Mouse (Mus musculus) forebrain, embryonic 16.5 days (tissue): ENCODE results near the gene Tll2. TPM values are rescaled to one million over a fixed set of nuclear protein-coding genes. Genes with fewer than 3 reads are reported as not detected.
A peak's percentile ranks its signal among the peaks of the same experiment; 100 is the strongest.

Source experiments
- ATAC-seq: fragments of 200-750 bp; cut with Nextera tagmentation; 2 replicates; pipeline ENCODE4 v1.8.0; 2017; ENCODE audit warnings: mild to moderate bottlenecking, moderate library complexity
- H3K27ac ChIP-seq: fragments of 300-500 bp; sonication (generic); 2 replicates; pipeline ENCODE4 v1.5.1; 2014; ENCODE audit warnings: low read length, control low read depth
- H3K27me3 ChIP-seq: fragments of 300-500 bp; sonication (generic); replicated peaks from 2 replicates; pipeline ENCODE4 v1.6.1; 2014; ENCODE audit warnings: low read length; ENCODE audit not compliant: control insufficient read depth, insufficient read depth
- H3K36me3 ChIP-seq: fragments of 300-500 bp; sonication (generic); 2 replicates; pipeline ENCODE4 v1.6.1; 2014; ENCODE audit not compliant: control insufficient read depth, insufficient read depth
- H3K4me1 ChIP-seq: fragments of 300-500 bp; sonication (generic); replicated peaks from 2 replicates; pipeline ENCODE4 v1.6.1; 2014; ENCODE audit warnings: low read length; ENCODE audit not compliant: control insufficient read depth, insufficient read depth
- H3K4me2 ChIP-seq: fragments of 300-500 bp; sonication (generic); 2 replicates; pipeline ENCODE4 v1.6.1; 2014; ENCODE audit warnings: mild to moderate bottlenecking, low read length, control low read depth
- H3K4me3 ChIP-seq: fragments of 300-500 bp; sonication (generic); replicated peaks from 2 replicates; pipeline ENCODE4 v1.5.1; 2014; ENCODE audit warnings: mild to moderate bottlenecking, low read length, control low read depth
- H3K9ac ChIP-seq: fragments of 300-500 bp; sonication (generic); replicated peaks from 2 replicates; pipeline ENCODE4 v1.6.1; 2014; ENCODE audit warnings: low read depth, low read length, control low read depth
- H3K9me3 ChIP-seq: fragments of 300-500 bp; sonication (generic); 2 replicates; pipeline ENCODE4 v1.6.1; 2016; ENCODE audit warnings: low read length; ENCODE audit not compliant: control insufficient read depth
- WGBS: fragments of 180-500 bp; shearing (Covaris S2); extraction: QIAGEN DNeasy Blood & Tissue Kit; methylation state at CpG from one replicate; pipeline ENCODE4 v1.1.7; 2014; 5-methylcytosine and 5-hydroxymethylcytosine counted together
- polyA plus RNA-seq: library from polyadenylated mRNA; unstranded; fragments of >200 nt; fragmentation: Nextera tagmentation; extraction: Ambion mirVana; gene quantifications from 2 replicates; pipeline ENCODE4 v1.2.1, GENCODE M21; 2015

Tll2 gene
- polyA plus RNA-seq, 1 experiment from 2014 or later = 0.67 TPM

GRCm38 (mm10) chr19:41165914-41166235, 40.8 kb downstream of the Tll2 start:
- Histone ChIP-seq H3K36me3 (no peaks in the 10 kb centered on the region), H3K27me3 (peaks cover 2% of the 10 kb centered on the region), H3K27ac (no peak overlapping the region), H3K9me3 (no peaks in the 10 kb centered on the region), H3K4me3 (no peak overlapping the region), H3K4me2 (0 out of 2 replicates have a peak overlapping the region, but pooled peaks have one; percentile 5), H3K4me1 (peaks cover 23% of the 10 kb centered on the region), H3K9ac (no peak overlapping the region)
- ATAC-seq = peak; percentile 43; the same call in 1 of the 2 replicates
- 32% methylated on average over 5 of the region's 5 CpGs for WGBS

GRCm38 (mm10) chr19:41165144-41165913, 41.3 kb downstream of the Tll2 start:
- Histone ChIP-seq H3K4me3 (no peak overlapping the region), H3K27ac (0 out of 2 replicates have a peak overlapping the region, but pooled peaks have one; percentile 6), H3K9ac (no peak overlapping the region), H3K4me1 (peaks cover 23% of the 10 kb centered on the region), H3K36me3 (no peaks in the 10 kb centered on the region), H3K4me2 (0 out of 2 replicates have a peak overlapping the region, but pooled peaks have one; percentile 5), H3K9me3 (no peaks in the 10 kb centered on the region), H3K27me3 (peaks cover 2% of the 10 kb centered on the region)
- peak; percentile 16; the same call in 1 of the 2 replicates for ATAC-seq
- 30% methylated on average over 14 of the region's 14 CpGs for WGBS

GRCm38 (mm10) chr19:41164447-41165095, 42.1 kb downstream of the Tll2 start:
- peak overlapping the region; percentile 69 for H3K27ac ChIP-seq
- H3K36me3 ChIP-seq = no peaks in the 10 kb centered on the region
- peaks cover 2% of the 10 kb centered on the region; the same call in 1 of the 2 replicates for H3K27me3 ChIP-seq
- H3K4me3 ChIP-seq = no peak overlapping the region
- no peak overlapping the region for H3K9ac ChIP-seq
- ATAC-seq = peak; percentile 82
- WGBS = 2% methylated on average over 10 of the region's 10 CpGs
- peak overlapping the region; percentile 12; the same call in 1 of the 2 replicates for H3K4me2 ChIP-seq
- no peaks in the 10 kb centered on the region for H3K9me3 ChIP-seq
- peaks cover 23% of the 10 kb centered on the region for H3K4me1 ChIP-seq

GRCm38 (mm10) chr19:41160388-41160787, 46.2 kb downstream of the Tll2 start:
- H3K27ac ChIP-seq = no peak overlapping the region
- H3K27me3 ChIP-seq = 0 out of 2 replicates have a peak, but pooled peaks cover 2% of the 10 kb centered on the region
- H3K9me3 ChIP-seq = no peaks in the 10 kb centered on the region
- H3K4me2 ChIP-seq = no peak overlapping the region
- H3K4me1 ChIP-seq = peaks cover 13% of the 10 kb centered on the region
- H3K36me3 ChIP-seq = no peaks in the 10 kb centered on the region
- H3K9ac ChIP-seq = no peak overlapping the region
- WGBS = 60% methylated on average over 14 of the region's 14 CpGs
- no peak overlapping the region for H3K4me3 ChIP-seq
- no peak for ATAC-seq

- ATAC-seq = no peak
- 89% methylated on average over 7 of the region's 7 CpGs for WGBS
- Histone ChIP-seq H3K4me3 (no peak overlapping the region), H3K4me2 (no peak overlapping the region), H3K4me1 (0 out of 2 replicates have a peak, but pooled peaks cover 3% of the 10 kb centered on the region), H3K27ac (no peak overlapping the region), H3K36me3 (no peaks in the 10 kb centered on the region), H3K9me3 (no peaks in the 10 kb centered on the region), H3K9ac (no peak overlapping the region), H3K27me3 (no peaks in the 10 kb centered on the region)
These were observed 52.0 kb downstream of the Tll2 start for GRCm38 (mm10) chr19:41154681-41155080.

GRCm38 (mm10) chr19:41152462-41152861, 54.2 kb downstream of the Tll2 start:
- H3K4me2 ChIP-seq = no peak overlapping the region
- H3K4me3 ChIP-seq = no peak overlapping the region
- H3K4me1 ChIP-seq = 0 out of 2 replicates have a peak, but pooled peaks cover 3% of the 10 kb centered on the region
- 82% methylated on average over 4 of the region's 4 CpGs for WGBS
- H3K9me3 ChIP-seq = no peaks in the 10 kb centered on the region
- no peak overlapping the region for H3K27ac ChIP-seq
- no peak for ATAC-seq
- no peak overlapping the region for H3K9ac ChIP-seq
- H3K36me3 ChIP-seq = no peaks in the 10 kb centered on the region
- H3K27me3 ChIP-seq = no peaks in the 10 kb centered on the region

GRCm38 (mm10) chr19:41152016-41152370, 54.6 kb downstream of the Tll2 start:
- 0 out of 2 replicates have a peak overlapping the region, but pooled peaks have one; percentile 6 for H3K27ac ChIP-seq
- ATAC-seq = no peak
- no peaks in the 10 kb centered on the region for H3K36me3 ChIP-seq
- no peaks in the 10 kb centered on the region for H3K27me3 ChIP-seq
- no peak overlapping the region for H3K4me3 ChIP-seq
- no peaks in the 10 kb centered on the region for H3K9me3 ChIP-seq
- WGBS = 89% methylated on average over 3 of the region's 3 CpGs
- 0 out of 2 replicates have a peak, but pooled peaks cover 3% of the 10 kb centered on the region for H3K4me1 ChIP-seq
- no peak overlapping the region for H3K9ac ChIP-seq
- no peak overlapping the region for H3K4me2 ChIP-seq

GRCm38 (mm10) chr19:41151321-41152015, 55.2 kb downstream of the Tll2 start:
- Histone ChIP-seq H3K27me3 (no peaks in the 10 kb centered on the region), H3K4me2 (no peak overlapping the region), H3K9ac (no peak overlapping the region), H3K4me3 (no peak overlapping the region), H3K4me1 (0 out of 2 replicates have a peak, but pooled peaks cover 3% of the 10 kb centered on the region), H3K27ac (no peak overlapping the region), H3K36me3 (no peaks in the 10 kb centered on the region), H3K9me3 (no peaks in the 10 kb centered on the region)
- no peak for ATAC-seq
- WGBS = 78% methylated on average over 7 of the region's 7 CpGs

- H3K4me2 ChIP-seq = no peak overlapping the region
- H3K4me1 ChIP-seq = no peaks in the 10 kb centered on the region
- no peak for ATAC-seq
- no peaks in the 10 kb centered on the region for H3K27me3 ChIP-seq
- no peak overlapping the region for H3K4me3 ChIP-seq
- H3K36me3 ChIP-seq = no peaks in the 10 kb centered on the region
- H3K27ac ChIP-seq = no peak overlapping the region
- WGBS = 89% methylated on average over 8 of the region's 8 CpGs
- H3K9ac ChIP-seq = no peak overlapping the region
- H3K9me3 ChIP-seq = no peaks in the 10 kb centered on the region
These were observed 65.7 kb downstream of the Tll2 start for GRCm38 (mm10) chr19:41140961-41141360.
